Mouse (Mus musculus): ENCODE measurements around the gene Asb13.

Gene Asb13

DNA sequence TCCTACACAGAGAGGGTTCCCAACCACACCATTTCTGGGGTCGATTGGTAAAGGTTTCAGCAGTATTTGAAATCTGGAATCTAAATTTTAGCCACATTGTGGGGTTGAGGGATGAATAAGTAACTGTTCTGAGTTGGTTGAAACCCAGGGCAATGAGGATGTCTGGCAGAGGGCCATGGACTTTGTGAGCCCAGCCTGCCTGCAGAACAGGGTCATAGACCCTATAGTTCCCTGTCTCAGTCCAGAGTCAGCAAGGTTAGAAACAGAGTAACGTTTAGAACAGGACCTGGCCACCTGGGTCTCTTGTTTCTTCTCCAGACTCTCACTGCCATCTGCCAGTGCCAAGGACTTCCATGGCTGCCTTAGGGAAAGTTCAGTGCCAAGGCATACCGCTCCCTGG, 30.4 kb downstream of the Asb13 start:
- no peak for DNase-seq (ENCODE audit: low read depth)

GRCm38 (mm10) chr13:3665308-3665723, 31.5 kb downstream of the Asb13 start:
- peak; percentile 70 for DNase-seq (ENCODE audit: low read depth)

DNA sequence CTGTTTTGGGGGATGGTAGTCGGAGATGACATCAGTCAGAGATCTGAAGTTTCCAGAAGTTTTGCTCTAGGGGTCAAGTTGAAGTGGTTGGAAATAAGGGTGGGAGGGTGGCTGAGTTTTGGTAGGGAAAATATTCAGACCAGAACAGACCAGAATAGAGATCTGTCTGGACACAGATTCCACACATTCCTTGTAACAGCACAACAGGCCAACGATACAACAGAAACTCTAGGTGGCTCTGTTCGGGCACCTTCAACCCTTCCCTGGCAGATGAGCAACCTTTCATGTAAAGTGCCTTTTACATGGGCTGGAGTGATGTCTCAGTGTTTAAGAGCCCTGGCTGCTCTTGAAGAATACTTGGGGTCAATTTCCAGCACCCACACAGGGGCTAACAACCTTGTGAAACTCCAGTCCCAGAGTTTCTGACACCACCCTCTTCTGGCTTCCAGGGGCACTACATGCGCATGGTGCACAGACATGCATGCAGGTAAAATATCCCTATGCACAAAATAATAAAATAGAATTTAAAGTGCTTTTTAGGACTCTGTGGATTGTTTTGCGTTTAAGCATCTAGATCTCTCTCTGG, 33.5 kb downstream of the Asb13 start:
- no peak for DNase-seq (ENCODE audit: low read depth)

DNA sequence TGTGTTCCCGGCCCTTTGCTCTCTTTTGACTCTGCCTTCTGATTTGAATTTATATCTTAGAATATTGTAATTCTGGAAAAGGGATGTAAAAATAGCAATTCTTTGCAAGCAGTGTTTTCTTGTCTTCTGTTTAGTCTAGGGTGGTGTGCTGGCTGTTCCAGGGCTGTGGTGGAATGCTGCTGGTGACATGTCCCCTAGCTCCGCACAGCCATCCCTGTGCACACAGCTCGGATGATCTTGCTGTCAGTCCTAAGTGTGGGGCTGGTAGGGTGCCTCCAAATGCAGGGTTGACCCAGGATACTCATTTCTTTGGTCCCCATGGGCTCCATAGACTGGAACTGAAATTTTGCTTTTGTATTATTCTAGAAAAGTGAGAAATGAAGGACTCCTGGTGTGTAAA, 34.2 kb downstream of the Asb13 start:
- no peak for DNase-seq (ENCODE audit: low read depth)

- DNase-seq (ENCODE audit: low read depth), result no peak
Observed at GRCm38 (mm10) chr13:3669611-3670010, 35.8 kb downstream of the Asb13 start.

GRCm38 (mm10) chr13:3670039-3670438, 36.2 kb downstream of the Asb13 start:
- no peak for DNase-seq (ENCODE audit: low read depth)

DNA sequence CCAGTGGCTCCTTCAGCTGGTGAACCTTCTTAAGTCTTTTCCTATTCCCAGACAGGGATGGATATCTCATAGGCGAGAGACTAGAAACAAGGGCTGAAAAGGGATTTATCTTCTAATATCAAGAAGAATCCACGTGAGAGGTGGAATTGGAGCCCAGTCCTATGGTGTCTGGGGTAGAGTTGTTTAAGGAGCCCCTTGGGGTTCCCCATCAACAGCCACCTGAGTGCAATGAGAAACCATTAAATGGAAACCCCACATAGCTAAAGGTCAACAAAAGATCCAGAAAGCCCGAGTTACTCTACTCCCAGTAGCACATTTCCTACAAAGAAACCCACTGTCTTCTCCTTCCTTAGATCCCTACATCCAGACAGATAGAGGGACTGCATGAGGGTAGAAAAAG, 39.3 kb downstream of the Asb13 start:
- DNase-seq (ENCODE audit: low read depth), result no peak

GRCm38 (mm10) chr13:3673622-3674021, 39.8 kb downstream of the Asb13 start:
- DNase-seq (ENCODE audit: low read depth), result no peak

DNA sequence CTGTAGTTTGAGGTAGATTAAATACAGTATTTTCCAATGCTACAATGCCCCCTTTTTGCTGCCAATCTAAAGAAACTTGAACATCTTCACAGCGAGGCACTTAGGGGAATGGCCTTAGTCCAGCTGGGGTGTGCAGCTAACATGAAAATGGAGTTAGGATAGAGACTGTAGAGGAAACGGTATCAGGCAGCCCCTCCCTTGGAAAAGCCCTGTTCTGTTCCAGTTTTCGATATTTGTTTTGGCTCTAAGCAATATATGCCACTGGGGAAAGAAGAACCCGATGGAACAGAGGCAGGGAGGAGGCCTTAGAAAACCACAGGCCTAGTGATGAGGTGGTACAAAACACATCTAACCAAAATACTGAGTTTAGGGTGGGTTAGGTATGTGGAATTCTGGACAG, 42.0 kb downstream of the Asb13 start:
- DNase-seq (ENCODE audit: low read depth), result no peak

DNA sequence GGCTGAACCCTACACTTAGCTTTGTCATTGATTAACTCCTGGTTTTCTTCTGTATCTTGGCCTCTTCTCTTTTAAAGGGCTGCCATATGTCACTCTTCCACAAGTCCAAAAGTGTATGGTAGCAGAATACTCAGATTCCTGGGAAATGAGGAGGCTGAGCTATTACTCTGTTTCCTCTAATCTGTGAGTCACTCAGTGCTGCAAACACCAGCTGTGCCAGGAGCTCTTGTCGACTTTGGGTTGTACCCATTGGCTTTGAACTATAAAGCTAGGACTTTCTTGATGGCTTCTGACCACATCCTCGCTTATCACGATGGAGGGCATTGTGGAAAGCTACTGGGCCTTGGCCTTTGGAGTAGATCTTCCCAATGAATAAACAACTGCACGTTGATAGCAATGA, 45.3 kb downstream of the Asb13 start:
- DNase-seq (ENCODE audit: low read depth), result no peak

DNA sequence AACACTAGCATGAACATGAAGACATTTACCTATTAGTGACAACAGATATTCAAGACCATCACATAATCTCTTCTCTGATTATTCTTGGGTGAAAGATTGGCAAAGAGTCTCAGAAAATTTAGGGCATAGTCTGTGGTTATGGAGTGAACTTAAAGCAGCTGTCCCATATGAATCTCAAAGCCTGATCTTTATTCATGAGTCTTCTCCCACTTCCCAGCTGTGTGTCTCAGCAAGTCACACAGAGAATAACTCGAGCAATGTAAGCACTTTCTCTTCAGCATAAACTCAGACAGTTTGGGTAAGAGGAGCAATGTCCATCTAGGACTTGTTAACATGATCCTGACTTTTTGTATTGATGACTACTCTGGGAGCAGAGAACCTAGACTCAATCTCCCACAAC, 52.5 kb downstream of the Asb13 start:
- no peak for DNase-seq (ENCODE audit: low read depth)

GRCm38 (mm10) chr13:3694599-3695343, 60.9 kb downstream of the Asb13 start:
- no peak for DNase-seq (ENCODE audit: low read depth)

DNA sequence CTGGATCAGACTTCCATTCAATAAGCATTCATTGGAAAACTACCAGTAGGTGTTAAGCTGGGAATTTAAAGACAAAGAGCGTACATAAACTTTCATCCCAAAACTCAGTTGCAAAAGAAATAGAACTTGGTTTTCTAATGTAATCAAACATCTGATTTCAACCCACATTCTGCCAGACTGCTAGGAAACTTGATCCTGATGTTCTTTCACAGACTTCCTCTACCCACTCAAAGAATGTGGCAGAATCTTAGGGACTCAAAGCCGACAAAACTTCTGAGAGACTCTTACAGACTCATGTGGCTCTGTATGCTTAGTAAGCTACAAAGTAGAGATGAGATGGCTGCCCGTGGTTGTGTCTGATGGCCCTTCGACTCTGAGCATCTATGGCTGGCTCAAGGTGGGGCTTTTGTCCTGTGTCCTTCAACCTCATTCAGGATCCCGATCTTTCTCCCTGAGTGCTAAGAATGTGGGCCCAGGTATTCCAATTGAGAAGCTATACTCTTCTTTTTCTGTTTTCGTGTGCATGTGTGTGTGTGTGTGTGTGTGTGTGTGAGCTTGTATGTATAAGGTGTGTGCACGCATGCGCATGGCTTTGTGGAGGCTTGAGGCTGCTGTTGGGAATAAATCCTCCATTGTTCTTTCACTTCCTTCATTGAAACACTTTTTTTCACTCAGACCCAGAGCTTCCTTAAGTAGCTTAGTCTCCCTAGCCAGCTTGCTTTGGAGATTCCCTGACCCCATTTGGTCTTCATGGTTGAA, 63.3 kb downstream of the Asb13 start:
- no peak for DNase-seq (ENCODE audit: low read depth)

DNA sequence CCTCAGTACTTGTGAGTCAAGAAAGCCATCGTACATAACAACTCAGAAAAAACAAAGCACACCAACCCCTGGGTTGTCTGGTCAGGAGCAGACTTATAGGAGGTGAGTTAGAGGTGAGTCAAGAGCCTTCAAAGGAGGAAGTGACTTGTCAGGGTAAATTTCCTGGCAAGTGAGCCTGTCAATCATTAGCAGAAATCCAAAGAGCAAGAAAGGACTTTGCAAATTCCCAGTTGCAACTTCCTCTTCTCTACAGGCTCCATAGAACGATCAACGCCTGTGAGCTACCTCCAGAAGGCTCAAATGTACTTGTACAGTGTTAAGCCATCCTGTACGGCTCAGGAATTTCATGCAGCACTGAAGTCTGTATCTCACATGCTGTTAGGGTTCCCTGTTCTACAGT, 66.9 kb downstream of the Asb13 start:
- DNase-seq (ENCODE audit: low read depth), result no peak

All from naive thymus-derived CD4-positive, alpha-beta T cell, adult 2 months (primary cell).